Mouse (Mus musculus) spleen, adult 2 months (tissue): ENCODE measurements at regions not wholly inside any gene's neighbourhood (a gene's known extent, or its start where the extent isn't known, plus 50 kb on each side); places are given as distances from the start of the nearest gene placed in this dataset.

Experiments used
- CTCF ChIP-seq: fragments of 200-500 bp; IDR thresholded peaks from 2 replicates; pipeline ENCODE4 v1.5.1; 2011; ENCODE audit warnings: mild to moderate bottlenecking, inconsistent platforms; ENCODE audit not compliant: insufficient read depth, insufficient read length, insufficient replicate concordance; ENCODE audit errors: extremely low read depth
- POLR2A ChIP-seq: fragments of 200-500 bp; IDR thresholded peaks from 2 replicates; pipeline ENCODE4 v1.6.1; 2011; ENCODE audit warnings: low read depth, low read length, inconsistent platforms

GRCm38 (mm10) chr3:149484319-149484718 lies 494.0 kb upstream of the Adgrl2 start:
- TF ChIP-seq CTCF: no peak
- no peak for TF ChIP-seq POLR2A
